Mouse (Mus musculus) neural tube, embryonic 10.5 days (tissue): ENCODE data around the gene Pip4k2c.

ENCODE experiments used
- DNase-seq: peaks from one replicate; pipeline ENCODE4 v3.0.0-alpha.2; 2017; ENCODE audit warnings: low spot score; ENCODE audit errors: extremely low spot score

The Pip4k2c gene

GRCm38 (mm10) chr10:127211414-127211854 lies at the start of gene Pip4k2c:
Pip4k2c (minus strand) TSS chr10:127211585.
- DNase-seq, result peak; percentile 89

GRCm38 (mm10) chr10:127258489-127258888 lies 47.1 kb upstream of the Pip4k2c start:
- no peak for DNase-seq

GRCm38 (mm10) chr10:127257790-127258189 lies 46.4 kb upstream of the Pip4k2c start:
- DNase-seq, result no peak

- DNase-seq, result peak; percentile 70
Measured at GRCm38 (mm10) chr10:127255625-127256345, 44.4 kb upstream of the Pip4k2c start.

- DNase-seq, result no peak
Measured at GRCm38 (mm10) chr10:127250810-127251209, 39.4 kb upstream of the Pip4k2c start.

- no peak for DNase-seq
Measured at GRCm38 (mm10) chr10:127238241-127238824, 26.9 kb upstream of the Pip4k2c start.

- no peak for DNase-seq
Measured at GRCm38 (mm10) chr10:127236541-127236940, 25.2 kb upstream of the Pip4k2c start.

GRCm38 (mm10) chr10:127233141-127233540 lies 21.8 kb upstream of the Pip4k2c start:
- no peak for DNase-seq

- DNase-seq, result no peak
Measured at GRCm38 (mm10) chr10:127231741-127232140, 20.4 kb upstream of the Pip4k2c start.

GRCm38 (mm10) chr10:127230693-127231092 lies 19.3 kb upstream of the Pip4k2c start:
- no peak for DNase-seq

GRCm38 (mm10) chr10:127228897-127229296 lies 17.5 kb upstream of the Pip4k2c start:
- DNase-seq, result peak; percentile 36

GRCm38 (mm10) chr10:127227163-127227562 lies 15.8 kb upstream of the Pip4k2c start:
- DNase-seq, result no peak

- no peak for DNase-seq
Measured at GRCm38 (mm10) chr10:127226318-127226895, 15.0 kb upstream of the Pip4k2c start.

- no peak for DNase-seq
Measured at GRCm38 (mm10) chr10:127225732-127226131, 14.3 kb upstream of the Pip4k2c start.

- DNase-seq, result no peak
Measured at GRCm38 (mm10) chr10:127225213-127225612, 13.8 kb upstream of the Pip4k2c start.

- no peak for DNase-seq
Measured at GRCm38 (mm10) chr10:127218339-127218738, 7.0 kb upstream of the Pip4k2c start.

- DNase-seq, result no peak
Measured at GRCm38 (mm10) chr10:127217177-127217576, 5.8 kb upstream of the Pip4k2c start.

GRCm38 (mm10) chr10:127216456-127216855 lies 5.1 kb upstream of the Pip4k2c start:
- DNase-seq, result no peak

GRCm38 (mm10) chr10:127214422-127214803 lies 3.0 kb upstream of the Pip4k2c start:
- no peak for DNase-seq

GRCm38 (mm10) chr10:127213704-127214421 lies 2.5 kb upstream of the Pip4k2c start:
- no peak for DNase-seq

GRCm38 (mm10) chr10:127213272-127213671 lies 1.9 kb upstream of the Pip4k2c start:
- DNase-seq, result no peak

GRCm38 (mm10) chr10:127210961-127211405 lies 402 bp downstream of the Pip4k2c start:
- DNase-seq, result no peak
